Mouse (Mus musculus): ENCODE data around the gene Mastl.

DNA sequence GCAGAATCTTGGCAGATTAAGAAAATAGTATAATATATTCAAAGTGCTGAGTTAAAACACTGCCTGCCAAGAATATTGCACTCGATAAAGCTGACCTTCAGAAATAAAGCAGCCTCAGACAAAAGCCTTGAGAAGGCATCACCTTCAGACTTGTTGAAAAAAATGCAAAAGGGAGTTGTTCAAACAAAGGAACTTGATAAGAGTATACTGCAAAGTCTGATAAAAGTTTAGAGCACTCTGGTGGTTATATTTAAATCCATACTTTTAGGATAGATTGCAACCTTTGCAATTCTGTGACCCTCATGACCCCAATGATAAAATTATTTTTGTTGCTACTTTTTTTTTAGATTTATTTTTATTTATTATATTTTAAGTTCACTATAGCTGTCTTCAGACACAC is 45.2 kb upstream of the Mastl start:
- TF ChIP-seq CTCF (IDR thresholded peaks at IDR 0.05; ENCODE audit: extremely low read depth, insufficient read depth, low read length) (no peak), POLR2A (IDR thresholded peaks at IDR 0.05; ENCODE audit: extremely low read depth, insufficient read depth, low read length) (no peak)

Data from cortical plate, adult 2 months (tissue).